Mouse (Mus musculus) stomach, embryonic 15.5 days (tissue): ENCODE results near the gene Mybphl. TPM values are rescaled to one million over a fixed set of nuclear protein-coding genes. Genes with fewer than 3 reads are reported as not detected.

ENCODE experiments used
- ATAC-seq: fragments of 200-750 bp; cut with Nextera tagmentation; 2 replicates; pipeline ENCODE4 v1.8.0; 2017; ENCODE audit warnings: low read depth, moderate number of reproducible peaks, moderate TSS enrichment; ENCODE audit not compliant: insufficient read depth, low FRiP score
- H3K27ac ChIP-seq: fragments of 300-500 bp; sonication (generic); 2 replicates; pipeline ENCODE4 v1.5.1; 2015; ENCODE audit warnings: mild to moderate bottlenecking, inconsistent platforms
- H3K27me3 ChIP-seq: fragments of 300-500 bp; sonication (generic); replicated peaks from 2 replicates; pipeline ENCODE4 v1.6.1; 2015; ENCODE audit warnings: inconsistent platforms
- H3K36me3 ChIP-seq: fragments of 300-500 bp; sonication (generic); 2 replicates; pipeline ENCODE4 v1.6.1; 2015; ENCODE audit warnings: inconsistent platforms
- H3K4me1 ChIP-seq: fragments of 300-500 bp; sonication (generic); 2 replicates; pipeline ENCODE4 v1.6.1; 2015; ENCODE audit warnings: inconsistent platforms
- H3K4me2 ChIP-seq: fragments of 300-500 bp; sonication (generic); 2 replicates; pipeline ENCODE4 v1.6.1; 2015; ENCODE audit warnings: mild to moderate bottlenecking, inconsistent platforms
- H3K4me3 ChIP-seq: fragments of 300-500 bp; sonication (generic); replicated peaks from 2 replicates; pipeline ENCODE4 v1.5.1; 2015; ENCODE audit warnings: inconsistent platforms
- H3K9ac ChIP-seq: fragments of 300-500 bp; sonication (generic); 2 replicates; pipeline ENCODE4 v1.6.1; 2015; ENCODE audit warnings: inconsistent platforms
- H3K9me3 ChIP-seq: fragments of 300-500 bp; sonication (generic); 2 replicates; pipeline ENCODE4 v1.6.1; 2016; ENCODE audit warnings: inconsistent platforms
- WGBS: fragments of 180-500 bp; shearing (Covaris S2); methylation state at CpG from one replicate; pipeline ENCODE4 v1.1.7; 2015; 5-methylcytosine and 5-hydroxymethylcytosine counted together
- polyA plus RNA-seq: library from polyadenylated mRNA; unstranded; fragments of >200 nt; fragmentation: Nextera tagmentation; extraction: Ambion mirVana; gene quantifications from 2 replicates; pipeline ENCODE4 v1.2.1, GENCODE M21; 2015

Gene Mybphl
- polyA plus RNA-seq, 1 experiment from 2014 or later = not detected

DNA sequence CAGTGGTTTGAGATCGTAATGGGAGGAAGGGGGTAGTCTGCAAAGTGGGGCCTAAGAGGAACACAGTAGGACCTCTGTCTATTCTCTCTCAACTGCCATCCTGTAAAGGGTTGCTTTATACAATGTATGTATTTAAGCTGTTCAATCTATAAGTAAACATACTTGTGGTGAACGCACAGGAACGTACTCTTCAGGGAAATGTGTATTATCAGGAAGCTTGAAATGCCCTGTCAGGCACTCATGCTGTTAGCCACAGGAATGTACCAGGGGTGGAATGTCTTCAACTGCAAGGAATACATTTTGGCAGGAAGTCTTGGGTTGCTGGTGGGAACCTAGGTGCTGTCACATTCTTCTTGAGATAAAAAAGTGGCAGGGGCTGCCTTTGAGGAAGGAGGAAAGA is 8.0 kb downstream of the Mybphl start:
- ATAC-seq = no peak; the same call in 1 of the 2 replicates
- H3K9ac ChIP-seq = no peak overlapping the region
- no peaks in the 10 kb centered on the region for H3K9me3 ChIP-seq
- 0 out of 2 replicates have a peak, but pooled peaks cover 5% of the 10 kb centered on the region for H3K4me1 ChIP-seq
- 0 out of 2 replicates have a peak overlapping the region, but pooled peaks have one; percentile 5 for H3K27ac ChIP-seq
- 38% methylated on average over 3 of the region's 3 CpGs for WGBS
- no peak overlapping the region for H3K4me3 ChIP-seq
- H3K4me2 ChIP-seq = no peak overlapping the region
- H3K27me3 ChIP-seq = no peaks in the 10 kb centered on the region
- no peaks in the 10 kb centered on the region for H3K36me3 ChIP-seq

DNA sequence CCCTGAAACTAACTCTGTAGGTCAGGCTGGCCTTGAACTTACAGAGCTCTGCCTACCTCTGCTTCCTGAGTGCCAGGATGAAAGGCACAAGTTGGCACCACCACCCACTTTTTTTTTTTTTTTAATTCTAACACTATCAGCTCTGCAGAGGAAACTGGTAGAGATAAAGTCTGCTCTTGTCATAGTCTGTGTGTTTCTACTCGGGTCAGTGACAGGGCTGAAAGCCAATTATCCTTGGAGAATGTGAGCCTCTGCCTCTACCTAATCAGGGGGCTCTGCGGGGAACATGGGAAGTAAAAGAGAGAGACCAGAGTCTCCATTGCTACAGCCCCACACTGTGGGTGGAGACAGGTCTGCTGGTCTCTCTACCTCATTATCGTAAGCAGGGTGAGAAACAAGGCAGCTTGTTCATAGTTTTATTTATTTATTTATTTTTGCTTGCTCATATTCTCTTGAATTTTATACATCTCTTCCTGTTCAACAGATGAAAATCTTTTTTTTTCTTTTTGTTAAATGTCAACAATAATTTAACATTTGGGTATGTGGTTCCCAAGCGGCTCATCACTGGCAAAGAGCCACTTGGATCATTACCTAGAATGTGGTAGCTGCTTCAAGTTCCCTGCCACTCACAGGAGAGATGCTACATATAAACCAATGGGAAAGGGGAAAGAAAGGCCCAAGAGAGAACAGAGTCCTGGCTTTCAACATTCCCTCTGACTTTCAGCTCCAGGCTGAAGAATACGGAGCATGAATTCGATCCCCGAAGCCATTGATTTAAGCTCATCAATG is 14.4 kb downstream of the Mybphl start:
- no peak overlapping the region for H3K4me3 ChIP-seq
- no peak for ATAC-seq
- no peak overlapping the region for H3K9ac ChIP-seq
- no peaks in the 10 kb centered on the region for H3K36me3 ChIP-seq
- H3K27ac ChIP-seq = no peak overlapping the region
- H3K4me2 ChIP-seq = no peak overlapping the region
- H3K9me3 ChIP-seq = no peaks in the 10 kb centered on the region
- peaks cover 12% of the 10 kb centered on the region; the same call in 1 of the 2 replicates for H3K4me1 ChIP-seq
- WGBS = 81% methylated on average over 7 of the region's 7 CpGs
- H3K27me3 ChIP-seq = no peaks in the 10 kb centered on the region

DNA sequence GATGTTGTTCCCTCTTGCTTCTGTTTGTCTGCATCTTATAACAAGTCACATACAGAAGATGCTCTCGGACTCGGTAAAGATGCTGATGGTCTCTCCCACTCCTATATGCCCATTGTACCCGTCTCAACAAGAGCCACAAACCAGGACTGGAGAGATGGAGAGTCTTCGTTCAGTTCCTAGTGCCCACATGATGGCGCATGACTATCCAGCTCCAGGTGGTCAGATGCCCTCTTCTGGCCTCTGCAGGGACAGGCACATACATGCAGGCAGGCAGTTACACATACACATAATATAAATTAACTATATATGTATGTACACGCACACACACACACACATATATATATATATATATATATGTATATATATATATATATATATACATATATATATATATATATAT is 16.0 kb downstream of the Mybphl start:
- ATAC-seq = no peak
- 76% methylated on average over 6 of the region's 6 CpGs for WGBS
- no peaks in the 10 kb centered on the region for H3K36me3 ChIP-seq

DNA sequence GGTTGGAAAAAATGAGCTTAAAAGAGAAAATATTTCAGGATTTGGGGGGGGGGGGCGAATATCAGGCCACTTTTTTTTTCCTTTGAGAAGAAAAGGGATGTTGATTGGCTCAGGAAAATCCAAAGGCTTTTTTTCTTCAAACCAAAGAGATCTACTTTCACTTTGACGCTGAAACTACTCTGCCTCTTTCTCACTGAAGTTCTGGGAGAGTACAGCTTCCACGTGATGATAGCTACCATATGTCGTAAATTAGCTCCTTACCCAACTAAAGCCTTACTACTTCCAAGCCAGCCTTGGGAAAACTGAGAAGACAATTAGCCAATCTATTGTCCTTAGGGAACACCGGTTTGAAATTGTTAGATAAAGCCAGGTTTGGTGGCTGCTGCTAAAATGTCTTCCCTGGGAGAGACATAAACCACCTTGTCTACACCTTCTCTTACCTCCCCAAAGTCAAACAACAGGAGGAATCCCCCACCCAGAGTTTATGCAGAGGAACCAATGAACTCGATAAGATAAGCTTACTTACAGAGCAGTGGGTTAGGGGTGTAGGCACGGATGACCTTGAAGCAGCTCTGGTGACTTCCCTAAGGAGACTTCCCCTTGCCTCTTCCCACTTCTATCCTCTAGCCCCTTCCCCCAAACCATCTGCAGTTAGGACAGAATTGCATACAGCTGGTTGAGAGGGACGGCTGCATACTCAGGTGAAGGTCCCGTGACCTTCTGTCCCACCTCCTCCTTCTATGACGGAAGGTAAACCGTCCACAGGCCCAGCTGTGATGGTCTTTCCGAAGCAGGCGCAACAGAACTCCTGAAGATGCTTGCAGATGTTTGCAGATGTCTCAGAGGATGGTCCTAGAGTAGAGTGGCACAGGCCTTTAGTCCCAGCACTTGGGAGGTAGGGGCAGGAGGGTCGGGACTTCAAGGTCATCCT is 17.5 kb downstream of the Mybphl start:
- no peak for ATAC-seq
- Histone ChIP-seq H3K9me3 (no peaks in the 10 kb centered on the region), H3K4me2 (peak overlapping the region; percentile 74), H3K27ac (peak overlapping the region; percentile 21), H3K9ac (no peak overlapping the region), H3K27me3 (no peaks in the 10 kb centered on the region), H3K36me3 (peaks cover 3% of the 10 kb centered on the region; the same call in 1 of the 2 replicates), H3K4me1 (peaks cover 24% of the 10 kb centered on the region), H3K4me3 (no peak overlapping the region)
- WGBS = 58% methylated on average over 14 of the region's 14 CpGs

More for the DNA sequence above, 16.0 kb downstream of the Mybphl start:
- Histone ChIP-seq H3K4me1 (peaks cover 24% of the 10 kb centered on the region), H3K27ac (no peak overlapping the region), H3K9me3 (no peaks in the 10 kb centered on the region), H3K4me2 (no peak overlapping the region), H3K27me3 (no peaks in the 10 kb centered on the region), H3K4me3 (no peak overlapping the region), H3K9ac (no peak overlapping the region)

DNA sequence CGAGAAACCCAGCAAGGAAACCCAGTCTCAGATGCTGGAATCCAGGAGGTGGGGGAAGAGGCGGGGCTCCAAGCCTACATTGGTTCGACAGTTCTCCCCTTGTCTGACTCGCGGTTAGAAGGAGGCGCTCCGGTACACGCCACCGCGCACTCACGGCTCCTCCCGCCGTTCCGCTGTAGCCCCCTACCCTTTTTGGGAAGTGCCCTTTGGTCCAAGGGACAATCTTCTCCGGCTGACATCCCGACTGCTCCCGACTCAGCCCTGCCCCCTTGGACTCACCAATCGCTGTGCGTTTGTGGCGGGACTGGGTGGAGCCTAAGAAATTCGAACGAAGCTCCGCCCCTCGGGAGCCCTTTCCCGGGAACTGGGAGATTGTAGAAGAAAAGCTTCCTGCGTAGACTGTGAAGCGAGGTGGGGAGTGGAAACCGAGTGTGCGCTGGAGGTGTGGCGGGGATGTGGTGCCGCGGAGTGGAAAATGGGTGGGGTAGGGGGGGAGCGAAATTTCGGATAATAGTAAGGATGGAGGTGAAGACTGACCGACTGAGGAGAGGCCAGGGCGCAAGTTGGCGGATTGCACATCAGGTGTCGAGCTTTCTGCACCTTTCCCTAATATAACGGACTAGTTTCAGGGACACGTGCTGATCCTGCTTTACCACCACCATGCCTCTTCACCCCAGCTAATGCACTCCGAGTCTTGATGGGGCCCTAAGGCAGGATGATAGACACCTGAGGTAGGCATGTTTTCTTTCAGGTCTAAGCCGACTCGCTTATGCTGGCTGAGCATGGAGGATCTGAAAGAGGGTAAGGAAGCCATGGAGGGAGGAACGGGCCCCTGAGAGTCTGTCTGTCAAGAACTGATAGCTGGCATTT is 19.0 kb downstream of the Mybphl start, which contains the start of gene Psrc1:
Psrc1 (plus strand) TSS at position 355 of the 870 bp plus-strand sequence.
- peak; percentile 84 for ATAC-seq
- Histone ChIP-seq H3K4me2 (peak within 1 kb of the TSS; percentile 74), H3K4me3 (peak within 1 kb of the TSS; percentile 72), H3K9ac (peak within 1 kb of the TSS; percentile 21; the same call in 1 of the 2 replicates), H3K36me3 (peaks cover 3% of the 10 kb centered on the region; the same call in 1 of the 2 replicates), H3K9me3 (no peaks in the 10 kb centered on the region), H3K27me3 (no peaks in the 10 kb centered on the region), H3K27ac (peak within 1 kb of the TSS; percentile 60; the same call in 1 of the 2 replicates), H3K4me1 (peaks cover 24% of the 10 kb centered on the region)
- under 1% methylated on average over 44 of the region's 44 CpGs for WGBS

DNA sequence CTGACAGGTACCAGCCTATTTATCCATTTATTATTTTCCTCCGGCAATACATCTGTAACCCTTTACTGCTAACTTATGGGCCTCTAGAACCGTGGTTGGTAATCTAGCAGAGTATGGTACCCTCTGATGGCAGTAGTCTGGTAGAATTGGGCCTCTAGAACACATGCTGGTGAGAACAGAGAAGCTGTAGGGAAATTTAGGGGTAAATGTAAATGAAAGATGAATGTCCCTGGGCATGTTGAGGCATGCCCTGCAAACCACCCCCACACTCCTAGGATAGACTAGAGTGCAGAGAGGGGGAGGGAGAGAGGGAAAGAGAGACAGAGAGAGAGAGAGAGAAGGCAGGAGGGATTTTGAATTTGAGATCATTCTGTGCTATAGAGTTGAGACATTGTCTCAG is 19.7 kb downstream of the Mybphl start:
- Histone ChIP-seq H3K9me3 (no peaks in the 10 kb centered on the region), H3K4me2 (peak overlapping the region; percentile 74), H3K4me1 (peaks cover 27% of the 10 kb centered on the region), H3K27me3 (no peaks in the 10 kb centered on the region), H3K4me3 (peak overlapping the region; percentile 72), H3K36me3 (peaks cover 3% of the 10 kb centered on the region; the same call in 1 of the 2 replicates), H3K27ac (no peak overlapping the region), H3K9ac (no peak overlapping the region)
- 40% methylated on average over 2 of the region's 2 CpGs for WGBS
- ATAC-seq = no peak

DNA sequence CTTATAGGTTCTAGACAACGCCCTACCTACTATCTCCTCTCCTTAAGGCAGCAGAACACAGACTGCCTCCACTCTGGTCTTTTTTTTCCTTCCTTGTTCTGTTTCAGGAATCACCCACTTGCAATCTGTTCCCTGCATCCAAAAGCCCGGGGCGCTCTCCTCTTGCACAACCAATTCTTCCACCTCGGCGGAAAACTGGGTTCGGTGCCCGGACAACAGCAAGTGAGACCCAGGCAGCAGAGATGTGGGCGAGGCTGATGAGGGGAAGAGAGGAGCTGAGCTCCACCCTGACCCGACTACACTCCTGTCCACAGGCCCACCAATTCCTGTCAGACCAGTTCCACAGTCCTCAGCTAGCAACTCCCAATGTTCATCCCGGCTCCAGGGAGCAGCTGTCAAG is 21.5 kb downstream of the Mybphl start:
- no peaks in the 10 kb centered on the region for H3K9me3 ChIP-seq
- no peak overlapping the region for H3K4me2 ChIP-seq
- no peaks in the 10 kb centered on the region for H3K27me3 ChIP-seq
- no peak overlapping the region for H3K27ac ChIP-seq
- H3K4me1 ChIP-seq = peaks cover 27% of the 10 kb centered on the region
- no peak overlapping the region for H3K9ac ChIP-seq
- 78% methylated on average over 10 of the region's 10 CpGs for WGBS
- peaks cover 3% of the 10 kb centered on the region; the same call in 1 of the 2 replicates for H3K36me3 ChIP-seq
- no peak overlapping the region for H3K4me3 ChIP-seq
- no peak for ATAC-seq

DNA sequence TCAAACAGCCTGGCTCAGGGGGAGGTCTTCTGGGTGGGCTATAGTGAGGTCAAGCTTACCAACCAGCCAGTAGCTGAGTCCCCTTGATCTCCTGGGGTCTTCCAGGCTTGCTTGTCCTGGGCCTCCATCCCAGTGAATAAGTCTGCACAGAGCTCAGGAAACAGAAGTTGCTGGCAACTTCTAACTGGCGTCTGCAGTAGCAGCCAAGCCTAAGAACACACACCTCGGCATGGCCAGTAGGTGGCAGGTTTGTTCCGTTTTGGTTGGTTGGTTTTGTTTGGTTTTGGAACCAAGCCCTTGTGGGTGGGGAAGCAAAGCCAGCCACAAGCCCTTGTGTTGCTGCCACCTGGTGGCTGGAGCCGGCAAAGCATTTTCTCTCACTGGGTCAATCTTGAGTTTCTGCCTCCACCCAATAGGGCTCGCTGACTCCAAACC is 24.4 kb downstream of the Mybphl start:
- H3K9ac ChIP-seq = no peak overlapping the region
- H3K4me1 ChIP-seq = peaks cover 19% of the 10 kb centered on the region; the same call in 1 of the 2 replicates
- peak; percentile 75 for ATAC-seq
- 3% methylated on average over 5 of the region's 5 CpGs for WGBS
- H3K9me3 ChIP-seq = no peaks in the 10 kb centered on the region
- peak overlapping the region; percentile 26; the same call in 1 of the 2 replicates for H3K27ac ChIP-seq
- H3K4me2 ChIP-seq = peak overlapping the region; percentile 37; the same call in 1 of the 2 replicates
- no peaks in the 10 kb centered on the region for H3K27me3 ChIP-seq
- H3K36me3 ChIP-seq = peaks cover 3% of the 10 kb centered on the region; the same call in 1 of the 2 replicates
- no peak overlapping the region for H3K4me3 ChIP-seq

DNA sequence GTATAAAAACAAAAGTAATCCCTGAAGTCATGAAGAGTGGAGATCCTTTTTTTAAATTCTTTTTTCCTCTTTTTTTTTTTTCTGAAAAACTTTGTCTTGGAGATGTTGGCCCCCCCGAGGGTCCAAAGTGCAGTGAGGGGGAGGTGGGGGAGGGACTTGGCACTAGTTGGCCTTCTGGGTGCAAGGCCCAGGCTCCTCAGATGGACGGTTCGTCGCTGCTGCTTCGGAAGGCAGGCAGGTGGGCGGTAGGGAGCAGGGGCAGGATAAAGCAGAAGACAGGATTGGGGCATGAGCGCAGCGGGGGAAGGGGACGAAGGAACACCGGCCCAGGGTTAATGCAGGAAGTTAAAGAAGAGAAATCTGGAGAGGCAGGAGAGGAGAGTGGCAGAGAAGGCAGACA is 27.6 kb downstream of the Mybphl start:
- 0 out of 2 replicates have a peak, but pooled peaks cover 4% of the 10 kb centered on the region for H3K36me3 ChIP-seq
- H3K27ac ChIP-seq = no peak overlapping the region
- WGBS = 13% methylated on average over 10 of the region's 10 CpGs
- no peak overlapping the region for H3K9ac ChIP-seq
- no peak for ATAC-seq
- 0 out of 2 replicates have a peak, but pooled peaks cover 7% of the 10 kb centered on the region for H3K4me1 ChIP-seq
- peak overlapping the region; percentile 29 for H3K4me2 ChIP-seq
- no peaks in the 10 kb centered on the region for H3K27me3 ChIP-seq
- no peak overlapping the region for H3K4me3 ChIP-seq
- H3K9me3 ChIP-seq = no peaks in the 10 kb centered on the region

DNA sequence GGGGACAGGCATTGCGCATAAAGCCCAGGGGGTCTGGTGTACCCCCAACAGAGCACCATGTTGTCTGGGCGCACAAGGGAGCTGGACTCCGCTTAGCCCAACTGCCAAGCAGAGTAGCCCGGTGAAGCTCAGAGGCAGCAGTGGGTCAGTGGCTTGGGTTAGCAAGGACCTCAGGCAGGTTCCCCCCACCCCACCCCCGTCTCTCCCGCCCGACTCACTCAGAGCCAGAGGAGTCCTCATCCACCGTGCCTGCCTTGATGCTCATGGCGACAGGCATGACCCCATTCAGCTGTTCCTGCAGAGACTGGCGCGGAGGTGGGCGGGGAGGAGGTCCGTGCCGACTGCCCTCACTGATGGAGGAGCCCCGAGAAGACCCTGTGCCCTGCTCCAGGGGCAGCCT is 28.1 kb downstream of the Mybphl start:
- no peak overlapping the region for H3K4me2 ChIP-seq
- ATAC-seq = no peak
- 49% methylated on average over 15 of the region's 15 CpGs for WGBS
- H3K9ac ChIP-seq = no peak overlapping the region
- no peaks in the 10 kb centered on the region for H3K9me3 ChIP-seq
- no peak overlapping the region for H3K27ac ChIP-seq
- no peak overlapping the region for H3K4me3 ChIP-seq
- 0 out of 2 replicates have a peak, but pooled peaks cover 7% of the 10 kb centered on the region for H3K4me1 ChIP-seq
- H3K36me3 ChIP-seq = 0 out of 2 replicates have a peak, but pooled peaks cover 4% of the 10 kb centered on the region
- no peaks in the 10 kb centered on the region for H3K27me3 ChIP-seq

DNA sequence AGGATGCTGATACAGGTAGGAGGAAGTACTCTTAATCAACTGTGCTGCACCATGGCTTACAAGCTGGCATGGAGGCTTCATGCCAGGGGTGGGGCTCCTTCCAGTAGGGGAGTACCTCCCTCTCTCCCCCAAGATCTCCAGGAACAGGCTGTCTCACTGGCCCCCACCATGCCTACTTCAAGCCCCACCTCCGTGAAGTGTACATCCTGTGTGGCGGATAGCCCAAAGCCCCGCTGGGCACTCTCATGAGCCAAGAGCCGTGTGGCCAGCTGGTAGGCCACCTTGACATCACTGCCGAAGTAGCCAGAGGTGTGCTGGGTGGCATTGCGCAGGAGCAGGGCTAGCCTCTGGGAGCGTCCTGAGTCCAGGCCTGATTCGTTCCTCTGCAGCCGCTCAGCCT is 33.6 kb downstream of the Mybphl start:
- Histone ChIP-seq H3K27me3 (no peaks in the 10 kb centered on the region), H3K36me3 (peaks cover 12% of the 10 kb centered on the region; the same call in 1 of the 2 replicates), H3K27ac (no peak overlapping the region), H3K9ac (no peak overlapping the region), H3K4me3 (no peak overlapping the region), H3K4me2 (no peak overlapping the region), H3K4me1 (0 out of 2 replicates have a peak, but pooled peaks cover 3% of the 10 kb centered on the region), H3K9me3 (no peaks in the 10 kb centered on the region)
- no peak for ATAC-seq
- 89% methylated on average over 9 of the region's 9 CpGs for WGBS
